Mouse (Mus musculus): ENCODE results near the gene Tcp1. TPM values are rescaled to one million over a fixed set of nuclear protein-coding genes. Genes with fewer than 3 reads are reported as not detected.
"Not testable (repeated sequence)": the region's sequence is repeated elsewhere in the genome, so short reads cannot be mapped to it uniquely, and the experiment has no call there.

Tcp1 gene
- total RNA-seq, 2 experiments from 2014 or later, result 196 to 207 TPM

DNA sequence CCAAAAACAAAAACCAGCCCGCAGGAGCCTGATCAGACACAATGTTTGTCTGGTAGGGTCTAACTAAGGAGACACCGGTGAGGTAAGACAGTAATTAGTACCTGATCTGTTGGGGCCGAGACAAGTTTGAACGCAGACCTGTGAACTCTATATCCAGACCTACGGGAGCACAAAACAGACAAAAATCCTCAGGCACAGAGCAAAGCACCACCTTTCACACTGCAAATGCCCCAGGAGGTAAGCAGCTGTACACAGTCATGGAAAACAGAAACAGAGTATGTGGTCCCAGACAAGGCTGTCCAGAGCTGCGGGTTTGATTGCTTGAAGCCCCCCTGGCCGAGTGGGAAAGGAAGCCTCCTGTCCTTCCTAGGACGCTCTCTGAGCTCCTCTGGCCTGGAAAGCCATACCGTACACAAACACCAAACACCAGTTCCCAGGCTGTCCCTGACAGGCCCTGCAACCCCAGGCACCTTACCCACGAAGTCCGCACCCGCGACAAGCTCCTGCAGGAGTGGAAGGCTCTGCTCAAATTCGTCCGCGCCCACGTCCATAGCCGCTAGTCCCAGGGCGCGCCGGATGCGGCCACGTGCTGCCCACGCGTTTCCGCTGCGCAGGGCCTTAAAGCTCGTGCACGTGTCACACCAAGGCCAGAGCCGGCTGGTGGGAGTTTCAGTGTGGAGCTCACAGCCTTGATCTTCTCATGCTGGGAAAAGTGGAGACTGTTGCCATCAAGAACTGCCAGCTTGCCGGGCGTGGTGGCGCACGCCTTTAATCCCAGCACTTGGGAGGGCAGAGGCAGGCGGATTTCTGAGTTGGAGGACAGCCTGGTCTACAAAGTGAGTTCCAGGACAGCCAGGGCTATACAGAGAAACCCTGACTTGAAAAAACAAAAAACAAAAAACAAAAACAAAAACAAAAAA lies 5.9 kb upstream of the Tcp1 start, which contains the start of gene Pnldc1:
Gene Pnldc1 (minus strand): TSS at position 870 of the 920 bp plus-strand sequence.
- DNase-seq, result no peak
- intact Hi-C loops (cut with DNase I), result no loop called here

- no peak for DNase-seq
- intact Hi-C loops (cut with DNase I), result no loop called here
Measured at GRCm38 (mm10) chr17:12910391-12910790, 5.1 kb upstream of the Tcp1 start.

- intact Hi-C loops (cut with DNase I), result loop anchor here (1.0 to 5.0 kb wide), 4 partner anchors 35 to 91 kb away; partner anchors contain the start of genes Acat2 and Sod2
- DNase-seq, result peak; percentile 95 to 96
Measured at GRCm38 (mm10) chr17:12915881-12916583, 531 bp downstream of the Tcp1 start, which contains the start of gene Mrpl18. Gene Mrpl18 (minus strand): TSS chr17:12916345.

GRCm38 (mm10) chr17:12916588-12917380 lies 1.3 kb downstream of the Tcp1 start:
- DNase-seq, result no peak
- intact Hi-C loops (cut with DNase I), result loop anchor here (1.0 to 5.0 kb wide), 4 partner anchors 36 to 91 kb away; partner anchors contain the start of genes Acat2 and Sod2

DNA sequence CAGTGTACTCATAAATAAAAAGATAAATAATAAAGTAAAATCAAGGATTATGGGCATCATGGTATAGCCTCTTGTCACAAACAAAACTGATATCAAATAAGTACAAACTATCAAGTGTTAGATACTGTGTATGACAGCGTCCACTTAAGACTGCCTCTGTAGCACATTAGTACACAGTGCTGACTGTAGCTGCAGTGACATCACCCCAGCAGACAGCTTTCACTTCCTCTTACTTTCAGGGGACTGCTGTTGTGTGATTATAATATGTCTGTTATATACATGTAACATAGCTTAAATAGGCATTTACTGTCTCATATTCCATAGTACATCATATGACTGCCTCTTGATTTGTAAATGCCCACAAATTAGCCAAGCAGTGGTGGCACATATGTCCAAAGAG lies 5.6 kb downstream of the Tcp1 start:
- DNase-seq, result no peak

GRCm38 (mm10) chr17:12925001-12925400 lies 9.5 kb downstream of the Tcp1 start:
- DNase-seq, result no peak
- intact Hi-C loops (cut with DNase I), result no loop called here

More for the DNA sequence above, 5.6 kb downstream of the Tcp1 start:
- intact Hi-C loops (cut with DNase I), result no loop called here

DNA sequence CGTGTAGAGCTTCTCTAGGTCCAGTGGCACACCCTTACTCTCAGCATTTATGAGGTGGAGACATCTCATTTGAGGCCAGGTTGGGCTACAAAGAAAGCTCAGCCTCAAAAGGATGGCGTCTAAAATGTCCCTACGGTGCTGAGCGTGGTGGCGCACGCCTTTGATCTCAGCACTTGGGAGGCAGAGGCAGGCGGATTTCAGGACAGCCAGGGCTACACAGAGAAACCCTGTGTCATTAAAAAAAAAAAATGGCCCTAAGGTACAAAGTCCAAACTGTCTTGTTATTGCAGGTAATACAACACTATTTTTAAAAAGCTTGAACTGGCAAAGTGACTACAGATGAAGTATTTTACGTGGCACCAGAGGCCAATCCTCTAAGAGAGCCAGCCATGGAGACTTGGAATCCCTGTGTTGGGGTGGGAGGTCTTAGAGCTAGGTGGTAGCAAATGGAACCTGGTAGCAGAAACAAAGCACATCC lies 10.2 kb downstream of the Tcp1 start:
- no peak for DNase-seq
- intact Hi-C loops (cut with DNase I), result no loop called here

DNA sequence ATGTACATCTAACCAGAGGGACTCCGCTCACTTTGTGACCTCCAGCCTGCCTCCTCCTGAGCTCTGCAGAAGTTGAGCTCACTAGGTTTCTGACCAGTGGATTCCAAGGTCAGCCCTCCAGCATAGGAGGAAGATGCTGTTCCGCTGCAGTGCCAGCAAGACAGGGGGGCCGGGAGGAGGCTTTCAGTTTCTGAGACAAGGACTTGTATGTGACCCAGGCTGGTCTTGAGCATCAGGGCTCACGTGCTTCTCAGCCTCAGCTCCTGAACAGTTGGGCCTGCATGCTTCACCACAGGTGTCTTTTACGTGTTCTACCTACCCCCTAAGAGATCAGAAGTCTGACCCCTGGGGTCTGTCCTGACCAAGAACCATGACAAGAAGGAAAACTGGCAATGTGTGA lies 16.1 kb downstream of the Tcp1 start:
- DNase-seq; intact Hi-C loops (cut with DNase I): not testable (repeated sequence)

- intact Hi-C loops (cut with DNase I), result no loop called here
- DNase-seq, result no peak
Measured at GRCm38 (mm10) chr17:12935719-12936118, 20.2 kb downstream of the Tcp1 start.

DNA sequence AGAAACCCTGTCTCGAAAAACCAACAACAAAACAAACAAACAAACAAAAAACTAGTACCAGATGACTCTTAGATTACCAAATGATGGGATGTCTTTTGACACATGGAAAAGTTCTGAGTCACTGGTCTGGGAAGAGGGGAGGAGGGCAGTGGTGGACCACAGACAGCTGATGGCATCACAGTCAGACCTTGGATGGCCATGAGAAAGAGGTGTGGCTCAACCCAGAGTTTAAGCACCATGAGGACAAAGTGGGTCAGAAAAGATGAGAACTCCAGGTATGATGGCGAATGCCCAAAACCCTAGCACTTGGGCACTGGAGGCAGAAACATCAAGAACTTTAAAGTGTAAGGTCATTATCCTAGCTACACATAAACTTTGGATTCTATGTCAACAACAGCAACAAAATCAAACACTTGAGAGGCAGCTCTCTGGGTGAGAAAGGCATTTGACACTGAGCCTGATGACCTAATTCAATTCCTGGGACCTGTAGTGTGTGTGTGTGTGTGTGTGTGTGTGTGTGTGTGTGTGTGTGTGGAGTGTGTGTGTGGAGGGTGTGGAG lies 22.0 kb downstream of the Tcp1 start:
- no peak for DNase-seq
- intact Hi-C loops (cut with DNase I), result no loop called here

- intact Hi-C loops (cut with DNase I), result no loop called here
- DNase-seq, result no peak
Measured at GRCm38 (mm10) chr17:12938077-12938476, 22.6 kb downstream of the Tcp1 start.

DNA sequence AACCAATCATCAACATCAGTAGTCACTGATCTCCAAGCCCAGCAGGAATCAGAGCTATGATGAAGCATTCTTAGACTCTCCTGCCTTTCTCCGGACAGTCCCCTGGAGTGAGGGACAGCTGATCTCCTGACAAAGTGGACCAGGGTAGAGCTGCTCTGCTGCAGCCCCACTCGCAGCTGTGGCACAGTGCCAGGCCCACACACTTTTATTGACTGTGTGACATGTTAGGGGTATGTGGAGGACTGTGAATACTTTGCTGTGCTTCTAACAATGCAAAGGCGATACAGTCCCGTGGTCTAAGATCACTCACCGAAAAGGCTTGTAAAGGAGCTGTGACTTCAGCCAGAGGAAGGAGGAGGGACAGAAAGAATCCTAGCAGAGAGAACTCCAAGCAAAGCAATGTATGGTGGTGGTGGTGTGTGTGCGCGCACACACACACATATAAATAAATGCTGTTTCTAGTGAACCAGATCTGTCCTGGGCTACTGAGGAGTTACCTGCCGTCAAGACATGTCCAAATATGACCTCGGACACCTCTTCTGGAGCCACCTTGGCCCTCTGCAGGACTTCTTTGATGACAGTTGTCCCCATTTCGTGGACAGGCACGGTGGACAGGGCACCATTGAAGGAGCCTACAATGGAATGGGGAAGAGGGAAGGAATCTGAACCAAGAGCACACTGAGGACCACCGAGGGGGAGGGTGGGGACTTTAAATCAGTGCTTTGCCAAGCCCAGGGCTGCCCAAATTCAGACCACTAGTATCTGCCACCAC lies 24.1 kb downstream of the Tcp1 start:
- DNase-seq; intact Hi-C loops (cut with DNase I): not testable (repeated sequence)

DNA sequence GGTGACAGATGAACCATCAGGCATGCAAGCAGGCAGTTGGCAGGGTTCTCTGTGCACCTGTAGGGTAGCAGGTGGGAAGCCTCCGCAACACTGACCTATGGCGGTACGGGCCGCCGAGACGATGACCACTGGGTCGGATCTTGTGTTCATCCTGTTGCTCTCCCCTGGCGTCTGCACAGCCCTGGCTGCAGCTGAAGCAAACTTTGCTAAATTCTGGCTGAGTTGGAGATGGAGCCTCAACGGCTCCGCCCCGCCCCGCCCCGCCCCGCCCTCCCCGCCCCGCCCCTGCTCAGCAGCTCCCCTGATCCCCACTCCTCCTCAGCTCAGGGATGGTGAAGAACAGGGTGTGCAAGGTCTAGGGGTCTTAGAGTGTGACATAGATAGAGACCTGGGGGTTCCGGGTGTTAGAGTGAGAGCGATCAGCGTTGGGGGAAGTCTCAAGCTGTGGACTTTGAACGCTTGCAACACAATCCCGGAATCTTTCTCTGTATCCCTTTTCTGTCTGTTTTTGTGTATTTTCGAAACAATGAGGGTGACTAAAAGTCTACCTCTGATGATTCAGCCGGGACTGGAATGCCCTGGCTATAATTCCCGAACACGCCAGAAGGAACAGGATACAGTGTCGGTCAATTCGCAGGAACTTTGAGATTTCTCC lies 24.8 kb downstream of the Tcp1 start, which contains the start of gene Acat3:
Gene Acat3 (minus strand): TSS at position 450 of the 655 bp plus-strand sequence.
- no peak for DNase-seq
- intact Hi-C loops (cut with DNase I), result no loop called here

GRCm38 (mm10) chr17:12941543-12942260 lies 26.2 kb downstream of the Tcp1 start:
- no peak for DNase-seq
- intact Hi-C loops (cut with DNase I), result no loop called here

- intact Hi-C loops (cut with DNase I), result no loop called here
- DNase-seq, result no peak
Measured at GRCm38 (mm10) chr17:12942459-12943162, 27.1 kb downstream of the Tcp1 start.

DNA sequence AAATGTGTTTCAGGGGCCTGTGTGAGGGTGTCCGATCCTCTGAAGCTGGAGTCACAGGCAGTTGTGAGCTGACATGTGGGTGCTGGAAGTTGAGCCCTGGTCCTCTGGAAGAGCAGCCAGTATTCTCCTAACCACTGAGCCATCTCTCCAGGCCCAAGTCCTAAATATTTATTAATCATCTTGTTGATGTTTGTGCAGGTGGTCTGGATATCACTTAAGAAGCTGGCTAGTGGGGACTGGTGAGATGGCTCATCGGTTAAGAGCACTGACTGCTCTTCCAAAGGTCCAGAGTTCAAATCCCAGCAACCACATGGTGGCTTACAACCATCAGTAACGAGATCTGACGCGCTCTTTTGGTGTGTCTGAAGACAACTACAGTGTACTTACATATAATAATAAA lies 34.2 kb downstream of the Tcp1 start:
- intact Hi-C loops (cut with DNase I), result no loop called here
- no peak for DNase-seq

- DNase-seq, result no peak
- intact Hi-C loops (cut with DNase I), result no loop called here
Measured at GRCm38 (mm10) chr17:12956664-12957063, 41.2 kb downstream of the Tcp1 start.

All from heart, postnatal 36 days (tissue).